Mouse (Mus musculus) bone marrow, adult 2 months (tissue): ENCODE data around the gene Grem1. TPM values are rescaled to one million over a fixed set of nuclear protein-coding genes. Genes with fewer than 3 reads are reported as not detected.
A peak's percentile ranks its signal among the peaks of the same experiment; 100 is the strongest.

Source experiments
- H3K27ac ChIP-seq: fragments of 200-500 bp; 2 replicates; pipeline ENCODE4 v1.5.1; 2012; ENCODE audit warnings: low read depth, mild to moderate bottlenecking, control low read depth, inconsistent platforms, low read length; ENCODE audit not compliant: control insufficient read depth, poor library complexity, insufficient read depth
- H3K4me1 ChIP-seq: fragments of 200-500 bp; 2 replicates; pipeline ENCODE4 v1.6.1; 2011; ENCODE audit warnings: low read length; ENCODE audit not compliant: control insufficient read depth, insufficient read depth
- H3K4me3 ChIP-seq: fragments of 200-500 bp; replicated peaks from 2 replicates; pipeline ENCODE3; 2011; ENCODE audit warnings: mild to moderate bottlenecking, low read depth, low read length, control low read depth; ENCODE audit not compliant: control insufficient read depth
- CTCF ChIP-seq: fragments of 200-500 bp; IDR thresholded peaks from 2 replicates; pipeline ENCODE4 v1.5.1; 2011; ENCODE audit warnings: low read length, control low read depth; ENCODE audit not compliant: control insufficient read depth, insufficient read depth
- POLR2A ChIP-seq: fragments of 200-500 bp; IDR thresholded peaks from 2 replicates; pipeline ENCODE4 v1.6.1; 2011; ENCODE audit warnings: low read depth, mild to moderate bottlenecking, control low read depth, low read length, borderline replicate concordance; ENCODE audit not compliant: control insufficient read depth
- WGBS: fragments of 180-500 bp; shearing (Covaris S2); methylation state at CpG from one replicate; pipeline ENCODE4 v1.1.7; 2018; 5-methylcytosine and 5-hydroxymethylcytosine counted together
- polyA plus RNA-seq: library from polyadenylated mRNA; stranded (reverse); fragments of >200 nt; gene quantifications from 2 replicates; pipeline ENCODE4 v1.2.4, GENCODE M21; 2011; ENCODE audit warnings: low replicate concordance; ENCODE audit not compliant: missing spikeins, insufficient read depth, insufficient read length

The Grem1 gene
- polyA plus RNA-seq, result 5.2 and 6.3 TPM in 2 replicates

DNA sequence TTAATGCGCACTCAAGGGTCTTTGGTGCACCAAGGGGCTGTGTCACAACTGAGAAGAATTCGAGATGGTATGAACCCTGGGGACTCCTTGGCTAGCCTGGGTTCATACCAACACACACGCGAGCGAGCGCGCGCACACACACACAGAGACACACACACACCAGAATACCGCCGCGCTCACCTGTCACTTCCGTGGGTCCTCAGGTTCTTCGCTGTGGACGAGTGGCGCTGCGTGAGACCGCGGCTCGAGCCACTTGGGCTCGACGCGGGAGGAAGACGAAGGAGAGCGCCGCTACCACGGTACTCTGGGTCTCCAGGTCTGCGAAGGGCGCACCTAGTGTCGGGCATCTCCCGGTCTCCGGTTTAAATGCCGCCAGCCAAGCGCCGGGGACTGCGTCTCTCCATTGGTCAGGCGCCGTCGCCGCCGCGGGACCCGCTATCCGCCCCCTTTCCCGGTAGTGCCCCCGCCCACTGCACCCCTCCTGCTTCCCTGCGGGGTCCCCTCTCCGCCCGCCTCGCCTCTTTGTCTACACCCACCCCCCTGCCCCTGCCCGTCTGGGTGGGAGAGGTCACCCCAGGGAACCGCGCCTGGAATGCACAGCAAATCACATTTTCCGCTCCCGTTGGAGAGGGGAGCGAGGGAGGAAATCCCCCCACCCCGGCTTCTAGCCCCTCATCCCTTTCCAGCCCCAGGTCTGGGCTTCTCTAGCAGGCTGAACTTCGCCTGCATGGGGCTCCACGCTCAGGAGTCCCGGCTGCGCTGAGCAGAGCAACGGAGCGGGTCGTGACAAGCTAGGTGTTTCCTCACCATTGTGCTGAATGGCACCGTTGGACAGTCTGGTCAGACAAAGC lies at the start of gene Grem1:
Grem1 (minus strand) TSS at position 336 of the 851 bp plus-strand sequence.
- WGBS, result 4% methylated on average over 63 of the region's 64 CpGs
- no peak within 1 kb of the TSS for H3K4me3 ChIP-seq

GRCm38 (mm10) chr2:113807640-113808039 lies 49.2 kb upstream of the Grem1 start:
- Histone ChIP-seq H3K27ac (no peak overlapping the region), H3K4me1 (no peaks in the 10 kb centered on the region), H3K4me3 (no peak overlapping the region)
- TF ChIP-seq CTCF (peak; percentile 41), POLR2A (no peak)
- WGBS, result 22% methylated on average over 9 of the region's 9 CpGs

More for the DNA sequence above, at the start of gene Grem1:
- TF ChIP-seq CTCF (no peak), POLR2A (no peak)
- H3K4me1 ChIP-seq, result no peaks in the 10 kb centered on the region
- 0 out of 2 replicates have a peak within 1 kb of the TSS, but pooled peaks have one; percentile 10 for H3K27ac ChIP-seq

DNA sequence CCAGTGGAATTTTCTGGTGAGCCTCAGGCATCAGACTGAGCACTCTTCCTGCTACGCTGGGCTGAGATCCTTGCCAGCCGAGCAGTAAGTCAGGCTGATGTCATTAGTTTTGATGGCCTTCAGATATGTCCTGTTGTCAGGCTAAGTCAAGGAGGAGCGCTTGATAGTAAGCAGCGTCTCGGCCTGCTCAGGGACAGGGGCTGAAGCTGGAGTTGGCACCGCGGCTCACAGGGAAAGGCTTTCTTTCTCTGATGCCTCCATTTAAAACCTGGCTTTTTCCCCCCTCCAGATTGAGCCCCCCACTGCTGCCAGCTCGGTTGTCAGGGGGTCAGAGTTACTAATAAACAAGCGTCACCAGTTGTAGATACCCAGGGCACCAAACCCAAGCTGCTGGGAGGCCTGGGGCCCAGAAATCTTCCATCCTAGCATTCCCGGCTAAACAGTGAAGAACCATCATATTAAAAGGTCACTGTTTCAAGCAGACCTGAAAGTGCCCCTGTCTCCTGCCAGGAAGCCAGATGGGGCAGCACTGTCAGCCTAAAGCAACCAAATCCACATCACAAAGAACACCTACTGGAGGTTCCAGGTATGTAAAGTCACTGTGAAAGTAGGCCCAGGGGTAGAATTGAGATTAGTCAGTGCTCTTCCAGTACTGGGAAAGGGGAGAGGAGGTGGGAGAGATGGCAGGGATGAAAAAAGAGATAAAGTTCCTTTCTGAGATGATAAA lies 48.6 kb upstream of the Grem1 start:
- no peak for TF ChIP-seq POLR2A
- TF ChIP-seq CTCF, result no peak
- WGBS, result 80% methylated on average over 10 of the region's 10 CpGs
- no peak overlapping the region for H3K4me3 ChIP-seq
- no peak overlapping the region for H3K27ac ChIP-seq
- no peaks in the 10 kb centered on the region for H3K4me1 ChIP-seq

- H3K4me1 ChIP-seq, result no peaks in the 10 kb centered on the region
- H3K4me3 ChIP-seq, result no peak overlapping the region
- WGBS, result 50% methylated on average over 4 of the region's 4 CpGs
- no peak for TF ChIP-seq POLR2A
- no peak for TF ChIP-seq CTCF
- H3K27ac ChIP-seq, result no peak overlapping the region
These were observed 47.3 kb upstream of the Grem1 start for GRCm38 (mm10) chr2:113805765-113806164.

- H3K4me3 ChIP-seq, result no peak overlapping the region
- no peak for TF ChIP-seq CTCF
- TF ChIP-seq POLR2A, result no peak
- WGBS, result 31% methylated on average over 1 of the region's 1 CpGs
These were observed 45.3 kb upstream of the Grem1 start for GRCm38 (mm10) chr2:113803753-113804152.

DNA sequence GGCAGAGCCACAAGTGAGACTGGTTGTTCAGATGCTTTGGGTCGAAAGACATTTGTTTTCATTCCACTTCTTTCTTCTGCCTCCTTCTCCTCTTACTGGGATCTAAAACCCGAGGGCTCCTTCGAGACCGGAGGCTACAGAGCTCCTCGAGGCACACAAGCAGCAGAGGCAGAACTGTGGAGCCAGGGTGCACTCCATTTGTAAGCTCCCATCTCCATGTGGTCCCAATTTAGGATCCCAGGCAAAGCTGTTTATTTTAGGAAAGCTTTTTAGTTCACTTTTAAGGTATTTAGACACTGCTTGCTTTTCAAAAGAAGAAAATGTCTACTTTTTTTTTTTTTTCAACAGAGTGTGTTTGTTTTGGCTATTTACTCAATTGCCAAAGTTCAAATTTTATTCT lies 42.4 kb upstream of the Grem1 start:
- Histone ChIP-seq H3K4me3 (no peak overlapping the region), H3K4me1 (no peaks in the 10 kb centered on the region), H3K27ac (no peak overlapping the region)
- WGBS, result 72% methylated on average over 5 of the region's 5 CpGs
- TF ChIP-seq CTCF, result no peak
- TF ChIP-seq POLR2A, result no peak

More at GRCm38 (mm10) chr2:113803753-113804152, 45.3 kb upstream of the Grem1 start:
- H3K4me1 ChIP-seq, result no peaks in the 10 kb centered on the region
- no peak overlapping the region for H3K27ac ChIP-seq

GRCm38 (mm10) chr2:113798605-113799004 lies 40.2 kb upstream of the Grem1 start:
- TF ChIP-seq POLR2A (no peak), CTCF (no peak)
- 82% methylated on average over 13 of the region's 13 CpGs for WGBS
- Histone ChIP-seq H3K4me1 (no peaks in the 10 kb centered on the region), H3K27ac (no peak overlapping the region), H3K4me3 (no peak overlapping the region)

GRCm38 (mm10) chr2:113795186-113795585 lies 36.7 kb upstream of the Grem1 start:
- 70% methylated on average over 4 of the region's 4 CpGs for WGBS
- Histone ChIP-seq H3K4me1 (no peaks in the 10 kb centered on the region), H3K4me3 (no peak overlapping the region), H3K27ac (no peak overlapping the region)
- TF ChIP-seq POLR2A (no peak), CTCF (no peak)
